Mouse (Mus musculus): ENCODE measurements around the gene Limch1.

DNA sequence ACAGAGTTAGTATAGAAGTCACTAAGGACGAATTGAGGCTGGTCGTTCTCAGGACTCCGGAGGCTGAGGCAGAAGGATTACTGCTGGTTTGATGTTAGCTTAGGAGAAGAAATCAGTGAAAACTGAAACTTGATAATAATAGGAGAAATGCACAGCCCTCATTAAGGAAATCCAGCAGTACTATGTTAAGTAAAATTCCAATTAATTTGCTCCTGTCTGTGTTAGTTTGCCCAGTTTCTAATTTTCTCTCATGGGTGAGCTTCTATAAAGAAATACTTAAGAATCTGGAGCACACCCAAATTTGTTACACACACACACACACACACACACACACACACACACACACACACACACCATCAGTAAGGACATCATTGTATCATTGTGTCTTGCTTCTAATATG is 69.0 kb downstream of the Limch1 start:
- TF ChIP-seq FLI1 (IDR thresholded peaks at IDR 0.05; ENCODE audit: low read length) (no peak), GATA1 (IDR thresholded peaks at IDR 0.05; ENCODE audit: borderline replicate concordance, low read length) (no peak)
